Mouse (Mus musculus): ENCODE data around the gene Jade1. TPM values are rescaled to one million over a fixed set of nuclear protein-coding genes. Genes with fewer than 3 reads are reported as not detected.

Jade1 gene
- total and polyA plus RNA-seq, 3 experiments: 9.6 to 11.0 (median 10.7) TPM

DNA sequence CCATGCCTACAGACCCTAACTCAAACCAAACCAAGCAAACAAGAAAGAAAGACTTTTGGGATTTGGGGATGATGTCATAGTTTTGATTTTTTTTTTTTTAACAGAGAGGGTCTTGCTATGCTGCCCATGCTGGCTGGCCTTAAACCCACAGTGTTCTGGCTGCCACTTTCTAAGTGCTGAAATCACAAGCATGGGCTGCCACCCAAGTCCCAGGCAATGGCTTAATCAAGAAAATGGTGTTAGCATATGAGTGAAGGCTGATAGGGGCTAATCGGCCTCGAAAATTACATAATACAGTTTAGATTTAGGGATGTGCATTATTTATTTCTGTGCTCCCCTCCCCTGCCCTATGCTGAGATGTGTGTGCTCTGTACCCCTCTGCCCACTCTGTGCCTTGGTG is 17.6 kb upstream of the Jade1 start:
- Histone ChIP-seq H3K27me3 (replicated peaks) (no peaks in the 10 kb centered on the region), H3K4me1 (ENCODE audit: control insufficient read depth in 1 of 2, insufficient read depth in 2 of 2) (no peaks in the 10 kb centered on the region), H3K4me3 (replicated peaks in 1 of 3; ENCODE audit: low read depth in 2 of 3, low read length in 2 of 3, poor library complexity in 1 of 3) (no peak overlapping the region), H3K9me3 (replicated peaks; ENCODE audit: low read length) (no peaks in the 10 kb centered on the region), H3K4me2 (ENCODE audit: insufficient read depth, low read depth, poor library complexity, severe bottlenecking) (no peak overlapping the region), H3K27ac (ENCODE audit: insufficient read depth, low read depth) (no peak overlapping the region), H3K9ac (ENCODE audit: insufficient read depth, low read depth) (no peak overlapping the region), H3K36me3 (replicated peaks in 1 of 2; ENCODE audit: control insufficient read depth in 1 of 2, insufficient read depth in 1 of 2, low read length in 1 of 2) (no peaks in the 10 kb centered on the region), H3K79me2 (replicated peaks; ENCODE audit: control insufficient read depth, extremely low read depth, insufficient read depth, poor library complexity, severe bottlenecking) (no peaks in the 10 kb centered on the region)
- TF ChIP-seq MEF2A (IDR thresholded peaks at IDR 0.05; ENCODE audit: borderline replicate concordance, low read depth, low read length) (no peak), JUN (IDR thresholded peaks at IDR 0.05; ENCODE audit: insufficient read depth, low read depth, low read length) (no peak), ETS1 (conservative IDR thresholded peaks at IDR 0.05; ENCODE audit: low read depth, low read length) (no peak), RCOR1 (conservative IDR thresholded peaks at IDR 0.05; ENCODE audit: low read depth, low read length) (no peak), ZMIZ1 (IDR thresholded peaks at IDR 0.05; ENCODE audit: low read depth, low read length) (no peak), POLR2AphosphoS2 (IDR thresholded peaks at IDR 0.05; ENCODE audit: low read depth, low read length) (no peak), ZNF384 (IDR thresholded peaks at IDR 0.05; ENCODE audit: low read depth, low read length) (no peak), EP300 (IDR thresholded peaks at IDR 0.05; ENCODE audit: low read length) (no peak), MXI1 (IDR thresholded peaks at IDR 0.05; ENCODE audit: low read depth, low read length) (no peak), TCF12 (IDR thresholded peaks at IDR 0.05; ENCODE audit: low read depth, low read length) (no peak), IRF4 (IDR thresholded peaks at IDR 0.05; ENCODE audit: low read depth, low read length) (no peak), ELF1 (IDR thresholded peaks at IDR 0.05; ENCODE audit: low read depth, low read length) (no peak), USF2 (conservative IDR thresholded peaks at IDR 0.05; ENCODE audit: low read depth, low read length) (no peak), UBTF (IDR thresholded peaks at IDR 0.05; ENCODE audit: low read depth, low read length) (no peak), SIN3A (IDR thresholded peaks at IDR 0.05; ENCODE audit: low read length) (no peak), CHD1 (IDR thresholded peaks at IDR 0.05; ENCODE audit: low read depth, low read length) (no peak)
- in situ Hi-C loops (cut with MboI; ENCODE audit: low pct_ligation_motif_present, low pct_unique_long_range_greater_than_20kb, low sequenced_read_pairs): no loop called here
- dilution Hi-C loops (cut with MboI; ENCODE audit: extremely low pct_ligation_motif_present, extremely low pct_unique_long_range_greater_than_20kb, low sequenced_read_pairs): no loop called here
- no peak for DNase-seq (ENCODE audit: extremely low read depth)

DNA sequence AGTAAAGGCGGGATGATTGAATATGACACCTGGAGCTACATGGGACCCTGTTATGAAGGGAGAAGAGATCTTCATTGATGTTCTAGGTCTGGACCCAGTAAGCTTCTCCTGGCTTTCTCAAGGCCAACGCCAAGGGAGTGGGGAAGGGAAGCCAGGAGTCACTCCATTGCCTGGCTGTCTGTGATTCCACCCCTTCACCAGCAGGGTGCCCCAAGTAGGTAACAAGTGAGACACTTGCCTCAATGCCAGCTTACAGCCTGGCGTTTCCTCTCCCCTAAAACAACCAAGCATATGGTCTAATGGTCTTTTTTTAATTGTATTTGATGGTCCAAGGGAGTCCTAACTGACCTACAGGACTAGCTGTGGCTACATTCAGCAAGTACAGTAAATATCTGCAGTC is 14.2 kb upstream of the Jade1 start:
- Histone ChIP-seq H3K4me1 (ENCODE audit: control insufficient read depth in 1 of 2, insufficient read depth in 2 of 2) (peaks cover 0 to 3% of the 10 kb centered on the region in 2 experiments; a peak in 1 of 4 replicates), H3K27me3 (replicated peaks) (no peaks in the 10 kb centered on the region), H3K36me3 (replicated peaks in 1 of 2; ENCODE audit: control insufficient read depth in 1 of 2, insufficient read depth in 1 of 2, low read length in 1 of 2) (no peaks in the 10 kb centered on the region), H3K27ac (ENCODE audit: insufficient read depth, low read depth) (no peak overlapping the region), H3K4me3 (replicated peaks in 1 of 3; ENCODE audit: low read depth in 2 of 3, low read length in 2 of 3, poor library complexity in 1 of 3) (no peak overlapping the region), H3K9me3 (replicated peaks; ENCODE audit: low read length) (no peaks in the 10 kb centered on the region), H3K4me2 (ENCODE audit: insufficient read depth, low read depth, poor library complexity, severe bottlenecking) (no peak overlapping the region), H3K9ac (ENCODE audit: insufficient read depth, low read depth) (no peak overlapping the region), H3K79me2 (replicated peaks; ENCODE audit: control insufficient read depth, extremely low read depth, insufficient read depth, poor library complexity, severe bottlenecking) (no peaks in the 10 kb centered on the region)
- peak; percentile 13 for DNase-seq (ENCODE audit: extremely low read depth)
- TF ChIP-seq RAD21 (IDR thresholded peaks at IDR 0.05; ENCODE audit: low read depth, low read length) (peak; percentile 32), MYC (IDR thresholded peaks at IDR 0.05; ENCODE audit: low read depth, low read length) (no peak), GABPA (IDR thresholded peaks at IDR 0.05; ENCODE audit: insufficient replicate concordance, low read depth, low read length) (no peak), MAFK (IDR thresholded peaks at IDR 0.05; ENCODE audit: insufficient replicate concordance, low read length) (no peak), SMC3 (IDR thresholded peaks at IDR 0.05; ENCODE audit: low read depth, low read length) (peak; percentile 52), CTCF (conservative IDR thresholded peaks at IDR 0.05 in 1 of 2, IDR thresholded peaks at IDR 0.05 in 1 of 2; ENCODE audit: low read depth in 2 of 2, low read length in 2 of 2) (peak; percentile 49 to 56; a peak in 3 of 4 replicates)
- dilution Hi-C loops (cut with MboI; ENCODE audit: extremely low pct_ligation_motif_present, extremely low pct_unique_long_range_greater_than_20kb, low sequenced_read_pairs) (no loop called here), in situ Hi-C loops (cut with MboI; ENCODE audit: low pct_ligation_motif_present, low pct_unique_long_range_greater_than_20kb, low sequenced_read_pairs) (no loop called here)
